8 mouse cellular contexts compared by ENCODE assay signal in the genomic region with DNA sequence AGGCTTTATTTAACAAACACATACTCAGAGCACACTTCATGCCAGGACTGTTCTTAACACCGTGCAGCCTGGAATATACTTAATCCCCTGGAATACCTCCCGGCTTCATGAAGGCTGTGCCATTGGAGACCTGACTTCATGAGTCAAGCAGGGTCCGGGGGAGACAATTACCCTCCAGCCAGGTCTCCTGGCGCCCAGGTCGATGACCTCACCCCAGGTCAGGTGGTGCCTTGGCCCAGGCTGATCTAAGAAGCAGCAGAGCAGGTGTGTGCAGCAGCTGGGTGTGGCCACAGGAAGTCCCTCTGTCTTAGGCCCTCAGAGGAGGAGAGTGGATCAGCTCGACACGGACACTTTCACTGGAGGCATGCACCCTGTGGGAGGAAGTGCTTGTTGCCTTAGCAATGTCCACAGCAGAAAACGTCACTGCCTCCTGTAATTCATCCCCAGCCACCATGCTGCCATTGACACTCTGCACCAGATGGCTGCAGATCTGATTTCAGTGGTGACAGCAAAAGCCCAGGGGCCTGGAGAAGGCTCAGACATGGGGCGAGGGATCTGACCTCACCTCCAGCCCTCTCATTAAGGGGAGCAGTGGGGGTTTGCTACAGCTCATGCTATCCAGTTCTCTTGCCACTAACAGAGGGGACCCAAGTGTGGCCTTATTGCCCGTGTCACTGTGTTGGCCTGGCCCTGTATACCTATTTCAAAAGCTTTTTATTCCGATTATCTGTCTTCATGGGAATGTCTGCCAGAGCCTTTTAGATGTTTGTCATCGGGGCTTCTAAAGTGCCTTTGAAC.
DNase-seq lines count a peak whose midpoint lies in the region; ATAC-seq and TF ChIP-seq lines count a peak whose summit lies in the region.

No protein-coding gene starts in this region.

- no peaks in the 10 kb centered on the region for H3K36me3 ChIP-seq in heart, postnatal 0 days (replicated peaks; ENCODE audit: control insufficient read depth, insufficient read depth, low read length)
- no peaks in the 10 kb centered on the region for H3K36me3 ChIP-seq in forebrain, embryonic 12.5 days (replicated peaks)
- H3K36me3 ChIP-seq in neural tube, embryonic 11.5 days (ENCODE audit: control insufficient read depth, insufficient read depth, low read length), result no peaks in the 10 kb centered on the region

- no peak for DNase-seq in heart, postnatal 0 days (ENCODE audit: low spot score)
- DNase-seq in heart, postnatal 36 days, result no peak
- DNase-seq in kidney, postnatal 4 days, result peak; percentile 23 to 47
- DNase-seq in neural tube, embryonic 11.5 days (ENCODE audit: low spot score), result no peak
- DNase-seq in adrenal gland, postnatal 25 days, result no peak
- no peak for DNase-seq in frontal cortex, postnatal 36 days (ENCODE audit: low spot score in 2 of 2)

- no peaks in the 10 kb centered on the region for H3K9me3 ChIP-seq in heart, postnatal 0 days (replicated peaks; ENCODE audit: control insufficient read depth, low read length)
- H3K9me3 ChIP-seq in forebrain, embryonic 12.5 days, result no peaks in the 10 kb centered on the region
- H3K9me3 ChIP-seq in neural tube, embryonic 11.5 days (ENCODE audit: control insufficient read depth, low read length), result no peaks in the 10 kb centered on the region

- H3K9ac ChIP-seq in heart, postnatal 0 days (replicated peaks; ENCODE audit: low read depth, low read length), result no peak overlapping the region
- no peak overlapping the region for H3K9ac ChIP-seq in forebrain, embryonic 12.5 days
- H3K9ac ChIP-seq in neural tube, embryonic 11.5 days (ENCODE audit: low read length), result no peak overlapping the region

- no peak overlapping the region for H3K4me3 ChIP-seq in heart, postnatal 0 days (ENCODE audit: low read depth, low read length)
- no peak overlapping the region for H3K4me3 ChIP-seq in forebrain, embryonic 12.5 days (replicated peaks)
- no peak overlapping the region for H3K4me3 ChIP-seq in neural tube, embryonic 11.5 days (ENCODE audit: low read depth, low read length)

- peaks cover 26% of the 10 kb centered on the region; the same call in 1 of the 2 replicates for H3K4me1 ChIP-seq in heart, postnatal 0 days (ENCODE audit: control insufficient read depth, insufficient read depth)
- H3K4me1 ChIP-seq in forebrain, embryonic 12.5 days, result peaks cover 13% of the 10 kb centered on the region
- no peaks in the 10 kb centered on the region for H3K4me1 ChIP-seq in neural tube, embryonic 11.5 days (ENCODE audit: control insufficient read depth, insufficient read depth, low read length)

- ATAC-seq in heart, postnatal 0 days (ENCODE audit: insufficient read depth, low read depth), result peak; percentile 32; the same call in 1 of the 2 replicates
- no peak for ATAC-seq in forebrain, embryonic 12.5 days (ENCODE audit: low FRiP score)
- peak; percentile 41; the same call in 1 of the 2 replicates for ATAC-seq in neural tube, embryonic 11.5 days (ENCODE audit: insufficient read depth, low FRiP score, low TSS enrichment)
- ATAC-seq in CD4-positive, CD25-positive, alpha-beta regulatory T cell, adult 4 months, result no peak

- intact Hi-C loops in heart, postnatal 36 days (cut with DNase I), result no loop called here

- 45% methylated on average over 12 of the region's 12 CpGs for WGBS in heart, postnatal 0 days
- 54% methylated on average over 12 of the region's 12 CpGs for WGBS in forebrain, embryonic 12.5 days
- 45% methylated on average over 12 of the region's 12 CpGs for WGBS in neural tube, embryonic 11.5 days

- H3K27ac ChIP-seq in heart, postnatal 0 days (ENCODE audit: low read depth), result 0 out of 2 replicates have a peak overlapping the region, but pooled peaks have one; percentile 5
- H3K27ac ChIP-seq in forebrain, embryonic 12.5 days, result 0 out of 2 replicates have a peak overlapping the region, but pooled peaks have one; percentile 19
- no peak overlapping the region for H3K27ac ChIP-seq in neural tube, embryonic 11.5 days (ENCODE audit: low read depth, low read length)

- H3K4me2 ChIP-seq in heart, postnatal 0 days (ENCODE audit: low read depth, low read length), result no peak overlapping the region
- no peak overlapping the region for H3K4me2 ChIP-seq in forebrain, embryonic 12.5 days
- H3K4me2 ChIP-seq in neural tube, embryonic 11.5 days (ENCODE audit: low read depth), result no peak overlapping the region

- TF ChIP-seq EP300 in heart, postnatal 0 days (IDR thresholded peaks at IDR 0.05; ENCODE audit: low read depth), result no peak

- no peak for TF ChIP-seq CTCF in heart, postnatal 0 days (IDR thresholded peaks at IDR 0.05; ENCODE audit: low read depth)

- no peaks in the 10 kb centered on the region for H3K27me3 ChIP-seq in heart, postnatal 0 days (ENCODE audit: control insufficient read depth, insufficient read depth, low read length)
- no peaks in the 10 kb centered on the region for H3K27me3 ChIP-seq in forebrain, embryonic 12.5 days
- H3K27me3 ChIP-seq in neural tube, embryonic 11.5 days (ENCODE audit: control insufficient read depth, insufficient read depth, low read length), result no peaks in the 10 kb centered on the region

Comparison
In these comparisons a context has a peak if more than half of its experiments do, and no peak if none do; other contexts are left out.
1. ATAC-seq: peak in heart, postnatal 0 days (single experiment) and neural tube, embryonic 11.5 days (single experiment); none in forebrain, embryonic 12.5 days (single experiment) and CD4-positive, CD25-positive, alpha-beta regulatory T cell, adult 4 months (single experiment).
2. DNase-seq: peak in kidney, postnatal 4 days (2 of 2); none in heart, postnatal 0 days (single experiment), heart, postnatal 36 days (0 of 2), neural tube, embryonic 11.5 days (single experiment), adrenal gland, postnatal 25 days (single experiment) and frontal cortex, postnatal 36 days (0 of 2).